Mouse (Mus musculus) hindbrain, embryonic 14.5 days (tissue): ENCODE measurements around the gene Coq2. TPM values are rescaled to one million over a fixed set of nuclear protein-coding genes. Genes with fewer than 3 reads are reported as not detected.

Experiments used
- ATAC-seq: fragments of 200-750 bp; cut with Nextera tagmentation; 2 replicates; pipeline ENCODE4 v1.8.0; 2017; ENCODE audit warnings: moderate number of reproducible peaks, mild to moderate bottlenecking, moderate TSS enrichment, moderate library complexity; ENCODE audit not compliant: low FRiP score
- DNase-seq: peaks from one replicate; pipeline ENCODE4 v3.0.0-alpha.2; 2015; ENCODE audit warnings: low spot score
- H3K27ac ChIP-seq: fragments of 300-500 bp; sonication (generic); 2 replicates; pipeline ENCODE4 v1.5.1; 2014; ENCODE audit warnings: mild to moderate bottlenecking, moderate library complexity
- H3K27me3 ChIP-seq: fragments of 300-500 bp; sonication (generic); 2 replicates; pipeline ENCODE4 v1.6.1; 2014; ENCODE audit warnings: mild to moderate bottlenecking, low read length, mixed read lengths; ENCODE audit not compliant: control insufficient read depth, insufficient read depth
- H3K36me3 ChIP-seq: fragments of 300-500 bp; sonication (generic); replicated peaks from 2 replicates; pipeline ENCODE4 v1.6.1; 2014; ENCODE audit not compliant: control insufficient read depth, insufficient read depth
- H3K4me1 ChIP-seq: fragments of 300-500 bp; sonication (generic); replicated peaks from 2 replicates; pipeline ENCODE4 v1.6.1; 2014; ENCODE audit warnings: antibody characterized with exemption, low read length, mixed read lengths; ENCODE audit not compliant: control insufficient read depth, insufficient read depth
- H3K4me2 ChIP-seq: fragments of 300-500 bp; sonication (generic); replicated peaks from 2 replicates; pipeline ENCODE4 v1.6.1; 2014; ENCODE audit warnings: mild to moderate bottlenecking, moderate library complexity
- H3K4me3 ChIP-seq: fragments of 300-500 bp; sonication (generic); replicated peaks from 2 replicates; pipeline ENCODE4 v1.5.1; 2014; ENCODE audit warnings: mild to moderate bottlenecking, low read length
- H3K9ac ChIP-seq: fragments of 300-500 bp; sonication (generic); 2 replicates; pipeline ENCODE4 v1.6.1; 2014
- H3K9me3 ChIP-seq: fragments of 300-500 bp; sonication (generic); 2 replicates; pipeline ENCODE4 v1.6.1; 2016; ENCODE audit warnings: low read length; ENCODE audit not compliant: control insufficient read depth
- WGBS: fragments of 180-500 bp; shearing (Covaris S2); extraction: QIAGEN DNeasy Blood & Tissue Kit; methylation state at CpG from one replicate; pipeline ENCODE4 v1.1.7; 2014; 5-methylcytosine and 5-hydroxymethylcytosine counted together
- polyA plus RNA-seq: library from polyadenylated mRNA; unstranded; fragments of >200 nt; fragmentation: Nextera tagmentation; extraction: Ambion mirVana; gene quantifications from 2 replicates; pipeline ENCODE4 v1.2.1, GENCODE M21; 2014

Gene Coq2
- polyA plus RNA-seq, 1 experiment from 2014 or later = 58.3 TPM

- Histone ChIP-seq H3K36me3 (no peaks in the 10 kb centered on the region), H3K4me2 (no peak overlapping the region), H3K9me3 (no peaks in the 10 kb centered on the region), H3K9ac (no peak overlapping the region), H3K4me3 (no peak overlapping the region), H3K27ac (no peak overlapping the region), H3K4me1 (no peaks in the 10 kb centered on the region), H3K27me3 (no peaks in the 10 kb centered on the region)
- no peak for DNase-seq
- ATAC-seq = no peak
- 86% methylated on average over 8 of the region's 8 CpGs for WGBS
Observed at GRCm38 (mm10) chr5:100632540-100633129, 42.3 kb downstream of the Coq2 start.

- Histone ChIP-seq H3K27ac (no peak overlapping the region), H3K4me2 (no peak overlapping the region), H3K4me3 (no peak overlapping the region), H3K9ac (no peak overlapping the region), H3K27me3 (no peaks in the 10 kb centered on the region), H3K4me1 (no peaks in the 10 kb centered on the region), H3K36me3 (no peaks in the 10 kb centered on the region), H3K9me3 (no peaks in the 10 kb centered on the region)
- 93% methylated on average over 4 of the region's 4 CpGs for WGBS
- ATAC-seq = no peak
- DNase-seq = no peak
Observed at GRCm38 (mm10) chr5:100628807-100629206, 46.1 kb downstream of the Coq2 start.

GRCm38 (mm10) chr5:100626526-100626925 is 48.4 kb downstream of the Coq2 start:
- no peak overlapping the region for H3K4me3 ChIP-seq
- no peaks in the 10 kb centered on the region for H3K27me3 ChIP-seq
- H3K4me1 ChIP-seq = no peaks in the 10 kb centered on the region
- H3K27ac ChIP-seq = no peak overlapping the region
- WGBS = 80% methylated on average over 6 of the region's 6 CpGs
- DNase-seq = no peak
- H3K4me2 ChIP-seq = no peak overlapping the region
- H3K36me3 ChIP-seq = no peaks in the 10 kb centered on the region
- H3K9ac ChIP-seq = no peak overlapping the region
- ATAC-seq = no peak
- no peaks in the 10 kb centered on the region for H3K9me3 ChIP-seq

- ATAC-seq = no peak
- Histone ChIP-seq H3K27me3 (no peaks in the 10 kb centered on the region), H3K4me1 (no peaks in the 10 kb centered on the region), H3K9me3 (no peaks in the 10 kb centered on the region), H3K27ac (no peak overlapping the region), H3K4me2 (no peak overlapping the region), H3K9ac (no peak overlapping the region), H3K4me3 (no peak overlapping the region), H3K36me3 (no peaks in the 10 kb centered on the region)
- DNase-seq = no peak
- WGBS = 87% methylated on average over 9 of the region's 9 CpGs
Observed at GRCm38 (mm10) chr5:100624743-100625360, 50.1 kb downstream of the Coq2 start.

GRCm38 (mm10) chr5:100622509-100623163 is 52.3 kb downstream of the Coq2 start:
- Histone ChIP-seq H3K4me1 (no peaks in the 10 kb centered on the region), H3K36me3 (no peaks in the 10 kb centered on the region), H3K9me3 (no peaks in the 10 kb centered on the region), H3K4me3 (no peak overlapping the region), H3K9ac (no peak overlapping the region), H3K4me2 (no peak overlapping the region), H3K27me3 (no peaks in the 10 kb centered on the region), H3K27ac (no peak overlapping the region)
- no peak for DNase-seq
- 88% methylated on average over 12 of the region's 12 CpGs for WGBS
- no peak for ATAC-seq

- Histone ChIP-seq H3K4me2 (no peak overlapping the region), H3K36me3 (no peaks in the 10 kb centered on the region), H3K27ac (no peak overlapping the region), H3K27me3 (no peaks in the 10 kb centered on the region), H3K9me3 (no peaks in the 10 kb centered on the region), H3K4me1 (no peaks in the 10 kb centered on the region), H3K4me3 (no peak overlapping the region), H3K9ac (no peak overlapping the region)
- WGBS = 72% methylated on average over 8 of the region's 8 CpGs
- DNase-seq (no peak), ATAC-seq (no peak)
Observed at GRCm38 (mm10) chr5:100621876-100622508, 52.9 kb downstream of the Coq2 start.

GRCm38 (mm10) chr5:100620952-100621351 is 54.0 kb downstream of the Coq2 start:
- no peak for ATAC-seq
- 72% methylated on average over 9 of the region's 9 CpGs for whole genome bisulfite sequencing

GRCm38 (mm10) chr5:100619586-100620275 is 55.2 kb downstream of the Coq2 start:
- WGBS = 92% methylated on average over 15 of the region's 15 CpGs
- Histone ChIP-seq H3K36me3 (no peaks in the 10 kb centered on the region), H3K9me3 (no peaks in the 10 kb centered on the region), H3K27ac (no peak overlapping the region), H3K4me3 (no peak overlapping the region), H3K4me1 (no peaks in the 10 kb centered on the region), H3K4me2 (no peak overlapping the region), H3K27me3 (no peaks in the 10 kb centered on the region), H3K9ac (no peak overlapping the region)
- no peak for DNase-seq
- ATAC-seq = no peak

More at GRCm38 (mm10) chr5:100620952-100621351, 54.0 kb downstream of the Coq2 start:
- H3K27ac ChIP-seq = no peak overlapping the region
- no peaks in the 10 kb centered on the region for H3K27me3 ChIP-seq
- H3K9me3 ChIP-seq = no peaks in the 10 kb centered on the region
- H3K9ac ChIP-seq = no peak overlapping the region
- DNase-seq = no peak
- no peaks in the 10 kb centered on the region for H3K36me3 ChIP-seq
- no peak overlapping the region for H3K4me3 ChIP-seq
- H3K4me2 ChIP-seq = no peak overlapping the region
- no peaks in the 10 kb centered on the region for H3K4me1 ChIP-seq
